Comparison of ENCODE assay signal across 26 mouse cellular contexts in the genomic region with DNA sequence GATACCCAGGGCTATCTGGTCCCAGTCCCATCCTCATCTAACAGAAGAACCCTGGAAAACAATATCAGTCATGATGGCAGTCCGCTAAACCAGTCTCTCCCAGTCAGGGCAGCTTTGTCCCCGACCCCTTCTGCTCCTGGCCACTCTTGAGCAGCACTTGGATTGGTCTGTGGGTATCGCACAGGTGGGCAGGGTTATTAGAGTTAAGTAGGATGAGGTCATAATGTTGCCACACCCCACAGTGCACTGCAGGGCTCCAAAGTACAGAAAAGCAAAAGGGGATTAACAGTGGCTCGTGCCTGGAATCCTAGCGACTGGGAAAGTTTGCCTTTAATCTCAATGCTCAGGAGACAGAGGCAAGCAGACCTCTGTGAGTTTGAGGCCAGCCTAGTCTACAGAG. TPM values are rescaled to one million over a fixed set of nuclear protein-coding genes. Genes with fewer than 3 reads are reported as not detected.
DNase-seq lines count a peak whose midpoint lies in the region; ATAC-seq and TF ChIP-seq lines count a peak whose summit lies in the region.
"Had no signal": no experiment of that assay in that cellular context is flagged by ENCODE, and none has a peak within 500 bp of the region (broad histone marks: within the 10 kb centered on the region; RNA-seq: fewer than 3 reads in every experiment).

No protein-coding gene starts in this region.

- no peak overlapping the region for H3K27ac ChIP-seq in heart, embryonic 12.5 days (ENCODE audit: poor library complexity, severe bottlenecking)
- H3K27ac ChIP-seq in lung, embryonic 14.5 days (ENCODE audit: low read depth), result no peak overlapping the region
- H3K27ac ChIP-seq in intestine, embryonic 14.5 days (ENCODE audit: low read depth), result no peak overlapping the region
- H3K27ac ChIP-seq in stomach, postnatal 0 days (replicated peaks), result no peak overlapping the region
- H3K27ac ChIP-seq: heart, adult 2 months; hindbrain, embryonic 13.5 days; liver, embryonic 14.5 days; midbrain, embryonic 12.5 days; neural tube, embryonic 15.5 days had no signal

- DNase-seq in heart, adult 8-10 months (ENCODE audit: low spot score), result no peak
- DNase-seq in lung, embryonic 14.5 days, result no peak
- DNase-seq in lung, postnatal 25 days (ENCODE audit: low spot score), result no peak
- no peak for DNase-seq in intestine, embryonic 14.5 days (ENCODE audit: low spot score)
- DNase-seq in stomach, postnatal 0 days (ENCODE audit: low spot score), result no peak
- no peak for DNase-seq in layer of hippocampus, adult 9-10 months (ENCODE audit: low spot score)
- DNase-seq in Muller cell, postnatal 12 days (ENCODE audit: inconsistent ontology term), result no peak
- DNase-seq: cerebellum, adult 18-20 months; cerebellum, postnatal 14 days; forebrain, postnatal 0 days; kidney, adult 9 months; kidney, postnatal 14 days; right cerebral cortex, postnatal 14 days; thymus, postnatal 25 days had no signal

- TF ChIP-seq CTCF in lung, embryonic 14.5 days (IDR thresholded peaks at IDR 0.05; ENCODE audit: low read depth), result no peak
- no peak for TF ChIP-seq CTCF in stomach, postnatal 0 days (IDR thresholded peaks at IDR 0.05; ENCODE audit: low read depth)

- WGBS in heart, embryonic 12.5 days, result 62% methylated on average over 5 of the region's 5 CpGs
- 68% methylated on average over 5 of the region's 5 CpGs for WGBS in lung, embryonic 14.5 days
- WGBS in intestine, embryonic 14.5 days, result 67% methylated on average over 5 of the region's 5 CpGs
- 63% methylated on average over 5 of the region's 5 CpGs for WGBS in stomach, postnatal 0 days

- no peaks in the 10 kb centered on the region for H3K36me3 ChIP-seq in heart, embryonic 12.5 days
- H3K36me3 ChIP-seq in lung, embryonic 14.5 days (ENCODE audit: insufficient read depth), result no peaks in the 10 kb centered on the region
- H3K36me3 ChIP-seq in intestine, embryonic 14.5 days (ENCODE audit: control insufficient read depth, insufficient read depth, low read length), result no peaks in the 10 kb centered on the region
- H3K36me3 ChIP-seq in stomach, postnatal 0 days (ENCODE audit: control insufficient read depth, insufficient read depth, low read length), result no peaks in the 10 kb centered on the region
- H3K36me3 ChIP-seq: hindbrain, embryonic 13.5 days; midbrain, embryonic 12.5 days; neural tube, embryonic 15.5 days had no signal

- no peak overlapping the region for H3K4me3 ChIP-seq in heart, embryonic 12.5 days
- no peak overlapping the region for H3K4me3 ChIP-seq in lung, embryonic 14.5 days (ENCODE audit: low read depth, low read length)
- no peak overlapping the region for H3K4me3 ChIP-seq in intestine, embryonic 14.5 days (ENCODE audit: low read depth, low read length)
- no peak overlapping the region for H3K4me3 ChIP-seq in stomach, postnatal 0 days (ENCODE audit: low read depth, low read length)
- H3K4me3 ChIP-seq: heart, adult 2 months; hindbrain, embryonic 13.5 days; midbrain, embryonic 12.5 days; neural tube, embryonic 15.5 days had no signal

- no peak for TF ChIP-seq EP300 in stomach, postnatal 0 days (optimal IDR thresholded peaks at IDR 0.05)

- ATAC-seq in heart, embryonic 12.5 days (ENCODE audit: insufficient number of reproducible peaks, low FRiP score), result no peak
- ATAC-seq in lung, embryonic 14.5 days (ENCODE audit: insufficient read depth), result peak; percentile 44; the same call in 1 of the 2 replicates
- ATAC-seq in intestine, embryonic 14.5 days (replicated peaks; ENCODE audit: low FRiP score, low TSS enrichment, low read depth), result peak; percentile 56; the same call in 1 of the 2 replicates
- ATAC-seq in stomach, postnatal 0 days (ENCODE audit: low FRiP score, low TSS enrichment), result peak; percentile 53; the same call in 1 of the 2 replicates
- ATAC-seq: CD4-positive, CD25-positive, alpha-beta regulatory T cell, adult 4 months; forebrain, postnatal 0 days had no signal

- no peaks in the 10 kb centered on the region for H3K27me3 ChIP-seq in heart, embryonic 12.5 days (replicated peaks)
- H3K27me3 ChIP-seq in lung, embryonic 14.5 days (ENCODE audit: insufficient read depth, low read length), result no peaks in the 10 kb centered on the region
- H3K27me3 ChIP-seq in intestine, embryonic 14.5 days (replicated peaks; ENCODE audit: control insufficient read depth, insufficient read depth, low read length), result no peaks in the 10 kb centered on the region
- H3K27me3 ChIP-seq in stomach, postnatal 0 days (ENCODE audit: control insufficient read depth, insufficient read depth, low read length), result no peaks in the 10 kb centered on the region
- H3K27me3 ChIP-seq: hindbrain, embryonic 13.5 days; midbrain, embryonic 12.5 days; neural tube, embryonic 15.5 days had no signal

- no peak overlapping the region for H3K4me2 ChIP-seq in heart, embryonic 12.5 days
- H3K4me2 ChIP-seq in lung, embryonic 14.5 days, result no peak overlapping the region
- H3K4me2 ChIP-seq in intestine, embryonic 14.5 days (ENCODE audit: low read length), result no peak overlapping the region
- H3K4me2 ChIP-seq in stomach, postnatal 0 days (replicated peaks; ENCODE audit: low read depth), result no peak overlapping the region
- H3K4me2 ChIP-seq: hindbrain, embryonic 13.5 days; midbrain, embryonic 12.5 days; neural tube, embryonic 15.5 days had no signal

- H3K9ac ChIP-seq in heart, embryonic 12.5 days, result peak overlapping the region; percentile 38; the same call in 1 of the 2 replicates
- H3K9ac ChIP-seq in lung, embryonic 14.5 days, result no peak overlapping the region
- no peak overlapping the region for H3K9ac ChIP-seq in intestine, embryonic 14.5 days (ENCODE audit: low read length)
- H3K9ac ChIP-seq in stomach, postnatal 0 days (ENCODE audit: low read length), result no peak overlapping the region
- H3K9ac ChIP-seq: forebrain, postnatal 0 days; hindbrain, embryonic 13.5 days; liver, embryonic 14.5 days; midbrain, embryonic 12.5 days; neural tube, embryonic 15.5 days had no signal

- H3K9me3 ChIP-seq in heart, embryonic 12.5 days (replicated peaks), result no peaks in the 10 kb centered on the region
- no peaks in the 10 kb centered on the region for H3K9me3 ChIP-seq in lung, embryonic 14.5 days (ENCODE audit: low read depth, low read length)
- no peaks in the 10 kb centered on the region for H3K9me3 ChIP-seq in intestine, embryonic 14.5 days (ENCODE audit: control insufficient read depth, low read length)
- no peaks in the 10 kb centered on the region for H3K9me3 ChIP-seq in stomach, postnatal 0 days (ENCODE audit: control insufficient read depth, low read length)
- H3K9me3 ChIP-seq: hindbrain, embryonic 13.5 days; midbrain, embryonic 12.5 days; neural tube, embryonic 15.5 days had no signal

- peaks cover 69% of the 10 kb centered on the region for H3K4me1 ChIP-seq in heart, embryonic 12.5 days (replicated peaks)
- H3K4me1 ChIP-seq in lung, embryonic 14.5 days (ENCODE audit: insufficient read depth), result no peaks in the 10 kb centered on the region
- peaks cover 13% of the 10 kb centered on the region for H3K4me1 ChIP-seq in intestine, embryonic 14.5 days (replicated peaks; ENCODE audit: control insufficient read depth, insufficient read depth, low read length)
- no peaks in the 10 kb centered on the region for H3K4me1 ChIP-seq in stomach, postnatal 0 days (replicated peaks; ENCODE audit: control insufficient read depth, insufficient read depth)
- H3K4me1 ChIP-seq: hindbrain, embryonic 13.5 days; neural tube, embryonic 15.5 days had no signal

RNA-seq across cellular contexts. Expression of gene Bmp7, which starts 17.5 kb away (rescaled TPM):
- polyA plus RNA-seq in heart, embryonic 12.5 days (2016; fragmentation: Nextera tagmentation; extraction: Ambion mirVana), result 67.2 and 70.8 TPM in 2 replicates
- total RNA-seq in heart, adult 8-10 months (2022), result 1 to 10 TPM in 1 of 4 experiments, under 1 TPM in 3; 0.59 to 1.4 (median 0.74) TPM
- 9.6 and 10.7 TPM in 2 replicates for polyA plus RNA-seq in lung, embryonic 14.5 days (2014; fragmentation: Nextera tagmentation; extraction: Ambion mirVana)
- polyA plus RNA-seq in intestine, embryonic 14.5 days (2014; fragmentation: Nextera tagmentation; extraction: Ambion mirVana), result 18.0 and 20.8 TPM in 2 replicates
- 8.2 and 8.9 TPM in 2 replicates for polyA plus RNA-seq in stomach, postnatal 0 days (2015; fragmentation: Nextera tagmentation; extraction: Ambion mirVana)

RNA-seq across cellular contexts. Expression of gene Spo11, which starts 54.9 kb away (rescaled TPM):
- 0.26 and 0.30 TPM in 2 replicates for polyA plus RNA-seq in heart, embryonic 12.5 days (2016; fragmentation: Nextera tagmentation; extraction: Ambion mirVana)
- total RNA-seq in heart, adult 8-10 months (2022), result not detected
- 0.13 and 0.15 TPM in 2 replicates for polyA plus RNA-seq in lung, embryonic 14.5 days (2014; fragmentation: Nextera tagmentation; extraction: Ambion mirVana)
- polyA plus RNA-seq in intestine, embryonic 14.5 days (2014; fragmentation: Nextera tagmentation; extraction: Ambion mirVana), result 0.04 TPM in 1 of 2 replicates, not detected in the other
- 0.02 TPM in 2 replicates for polyA plus RNA-seq in stomach, postnatal 0 days (2015; fragmentation: Nextera tagmentation; extraction: Ambion mirVana)
- total RNA-seq: adrenal gland, adult 8-10 months; gastrocnemius, postnatal 25 days; heart, adult 2 months; heart, postnatal 25 days; layer of hippocampus, adult 18-20 months; layer of hippocampus, postnatal 25 days had no signal
